Mouse (Mus musculus) adrenal gland, postnatal 10 days (tissue): ENCODE results near the gene Efna4. TPM values are rescaled to one million over a fixed set of nuclear protein-coding genes. Genes with fewer than 3 reads are reported as not detected.

Experiments
- DNase-seq: peaks from one replicate; pipeline ENCODE4 v3.0.0; 2021; ENCODE audit warnings: mixed read lengths
- total RNA-seq, 2 experiments: library from RNA; stranded (reverse); gene quantifications; 2 replicates each; pipeline ENCODE4 v1.2.3; 2021

The Efna4 gene
- total RNA-seq, 2 experiments from 2014 or later = 1.7 to 2.2 TPM

DNA sequence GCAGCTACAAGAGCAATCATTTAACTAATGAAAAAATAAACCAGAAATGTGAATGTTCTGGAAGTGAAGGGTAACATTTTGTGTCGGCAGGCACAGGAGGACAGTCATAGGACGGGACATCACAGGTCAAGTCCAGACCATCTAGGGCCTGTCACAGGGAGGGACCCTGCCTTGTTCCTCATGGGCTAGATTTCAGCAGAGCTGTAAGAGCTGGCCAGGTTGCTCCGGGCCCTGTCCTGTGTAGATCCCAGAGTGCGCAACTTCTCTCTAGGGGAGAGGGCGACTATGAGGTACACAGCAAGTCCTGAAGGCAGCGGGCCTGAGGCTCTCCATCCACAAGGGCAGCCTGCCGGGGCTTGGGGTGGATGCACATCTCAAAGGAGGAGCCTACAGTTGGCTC is 23.8 kb upstream of the Efna4 start, which contains the start of gene Dcst2:
Dcst2 (plus strand) TSS at position 301 of the 400 bp plus-strand sequence.
- no peak for DNase-seq

DNA sequence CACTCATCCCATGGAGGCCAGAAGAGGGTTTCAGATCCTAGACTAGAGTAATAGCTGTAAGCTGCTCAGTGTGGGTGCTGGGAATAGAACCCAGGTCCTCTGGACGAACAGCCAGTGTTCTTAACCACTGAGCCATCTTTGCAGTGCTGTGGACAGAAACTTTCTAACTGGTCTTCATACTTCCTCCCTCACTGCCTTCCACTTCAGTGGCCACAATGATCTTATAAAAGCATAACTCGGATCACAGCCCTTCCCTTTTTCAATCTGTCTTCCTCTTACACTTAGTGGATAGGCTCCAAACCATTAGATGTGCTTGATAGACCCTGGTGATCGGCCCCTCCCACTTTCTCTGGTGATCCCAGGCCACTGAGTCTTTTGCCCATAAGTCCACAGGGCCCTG is 22.4 kb upstream of the Efna4 start:
- DNase-seq = no peak

DNA sequence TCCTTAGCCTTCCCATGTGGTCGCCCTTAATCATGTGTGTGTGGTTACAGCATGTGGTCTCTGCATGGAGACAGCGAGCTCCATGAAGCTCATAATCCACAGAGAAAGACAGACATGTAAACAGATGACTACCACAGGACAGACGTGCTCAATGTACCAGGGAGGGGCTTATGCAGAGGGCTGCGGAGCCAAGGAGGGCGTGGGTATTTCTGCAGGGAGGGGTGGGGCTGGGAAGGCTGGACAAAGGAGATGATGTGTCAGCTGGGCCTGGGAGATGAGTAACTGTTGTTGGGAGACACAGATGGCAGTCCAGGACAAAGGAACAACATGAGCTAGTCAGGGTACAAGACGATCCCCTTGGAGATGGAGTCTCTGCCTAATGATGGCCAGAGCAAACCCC is 21.8 kb upstream of the Efna4 start:
- no peak for DNase-seq

DNA sequence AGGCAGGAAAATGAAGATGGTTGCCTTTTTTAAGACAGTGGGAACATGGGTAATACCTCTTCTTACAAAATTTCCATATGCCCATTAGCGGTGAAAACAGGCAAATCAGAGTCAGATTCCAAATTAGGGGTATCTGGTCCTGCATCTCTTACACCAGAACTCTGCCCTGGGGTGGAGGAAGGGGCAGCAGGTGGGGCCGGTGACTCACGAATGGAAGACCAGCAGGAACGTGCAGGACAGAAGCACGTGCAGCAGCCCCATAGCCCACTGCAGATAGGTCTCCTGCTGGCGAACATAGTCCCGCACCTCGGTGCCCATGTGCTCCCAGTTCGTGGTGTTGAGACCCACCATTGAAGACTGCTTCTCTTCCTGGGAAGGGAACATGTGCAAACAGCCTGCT is 18.2 kb upstream of the Efna4 start:
- DNase-seq = no peak

DNA sequence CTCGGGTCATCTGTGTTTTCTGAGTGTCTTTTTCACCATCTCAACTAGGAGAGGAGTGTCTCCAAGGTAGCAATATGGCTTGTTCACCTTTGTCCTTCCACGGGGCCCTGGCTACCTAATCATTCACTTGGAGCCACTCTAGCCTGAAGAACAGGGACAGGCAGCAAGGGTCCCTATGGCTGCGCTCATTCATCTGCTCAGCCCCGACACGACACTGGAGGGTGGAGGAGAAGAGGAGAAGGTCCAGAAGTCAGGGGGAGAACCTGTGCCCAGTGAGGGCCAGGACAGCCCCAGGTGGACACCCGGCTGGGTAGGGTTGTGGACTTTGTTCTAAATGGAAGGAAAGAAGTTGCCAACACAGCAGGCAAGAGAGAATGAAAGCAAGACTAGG is 17.7 kb upstream of the Efna4 start:
- DNase-seq = no peak

DNA sequence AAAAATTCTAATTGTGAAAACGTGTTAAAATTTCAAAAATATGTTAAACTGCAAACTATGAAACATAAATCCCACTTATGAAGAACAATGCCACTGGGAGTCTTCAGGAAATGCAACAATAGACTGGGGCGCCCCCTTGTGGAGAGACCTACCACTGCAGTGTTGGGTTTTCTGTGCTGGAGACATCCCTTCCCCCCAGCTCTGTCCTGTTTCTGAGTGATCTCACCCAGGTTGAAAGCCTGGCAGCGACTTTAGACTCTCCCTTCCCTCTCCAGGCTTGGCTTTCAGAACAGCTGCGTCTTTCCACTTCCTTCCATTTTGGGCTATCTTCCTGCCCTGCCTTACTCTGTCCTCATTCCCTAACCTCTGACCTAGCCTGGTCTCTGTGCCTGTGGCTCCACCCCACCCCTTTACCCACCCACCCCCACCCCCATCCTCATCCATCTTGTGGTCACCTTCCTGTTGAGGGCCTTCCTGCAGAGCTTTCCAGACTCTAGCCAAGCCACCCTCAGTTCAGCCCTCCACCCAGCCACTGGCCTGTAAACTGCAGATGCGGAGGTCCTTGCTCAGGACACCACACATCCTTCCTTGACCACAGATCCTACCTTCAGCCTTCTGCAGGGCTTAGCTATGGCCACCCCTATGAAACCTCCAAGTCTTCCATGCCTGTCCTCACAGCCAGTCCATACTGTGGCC is 17.1 kb upstream of the Efna4 start:
- peak; percentile 94 for DNase-seq

DNA sequence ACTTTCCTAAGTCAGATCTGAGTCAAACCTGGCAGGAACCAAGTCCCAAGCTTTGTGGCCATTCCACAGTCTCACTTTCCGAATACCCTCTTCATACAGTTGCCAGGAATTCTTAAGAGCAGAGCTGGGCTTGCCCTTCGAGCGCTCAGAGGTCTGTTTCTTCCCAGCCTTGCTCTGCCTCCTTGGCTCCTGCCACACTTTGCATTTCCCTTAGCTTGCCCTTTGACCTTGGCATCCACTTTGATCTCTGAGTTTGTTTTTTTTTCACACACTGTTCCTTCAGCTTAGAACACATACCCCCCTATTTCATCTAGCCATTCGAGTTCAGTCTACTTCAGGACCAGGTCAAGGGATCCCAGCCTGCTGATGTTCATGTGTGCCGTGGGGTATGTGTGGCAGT is 13.4 kb upstream of the Efna4 start:
- no peak for DNase-seq

DNA sequence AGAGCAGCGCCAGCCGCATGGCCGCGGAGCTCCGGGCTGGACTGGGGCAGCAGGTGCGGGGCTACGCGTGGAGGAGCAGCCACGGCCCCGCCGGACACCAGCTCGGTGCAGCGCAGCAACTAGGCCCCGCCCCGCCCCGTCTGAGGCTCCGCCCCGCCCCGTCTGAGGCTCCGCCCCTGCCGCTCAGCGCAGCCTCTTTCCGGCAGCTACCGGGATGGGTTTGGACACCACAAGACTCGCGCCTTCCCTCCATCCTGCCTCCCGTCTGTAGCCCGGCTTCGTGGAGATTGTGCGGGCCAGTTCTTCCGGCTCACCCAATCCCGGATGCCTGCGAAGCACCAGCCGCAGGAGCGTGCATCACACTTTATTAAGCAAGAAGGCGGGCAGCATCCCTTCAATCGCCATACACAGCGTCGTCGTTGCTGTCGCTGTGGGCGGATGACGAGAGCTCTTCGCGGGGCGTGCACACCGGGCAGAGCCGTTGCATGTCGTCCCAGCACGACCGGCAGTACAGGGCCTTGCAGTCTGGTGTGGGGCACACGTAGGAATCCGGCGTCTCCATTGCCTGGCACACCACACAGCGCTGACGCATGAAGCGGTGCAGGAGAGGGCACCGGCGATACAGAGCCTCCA is 12.2 kb upstream of the Efna4 start, which contains the start of gene Adam15:
Adam15 (minus strand) TSS at position 128 of the 633 bp plus-strand sequence.
- peak; percentile 98 for DNase-seq

DNA sequence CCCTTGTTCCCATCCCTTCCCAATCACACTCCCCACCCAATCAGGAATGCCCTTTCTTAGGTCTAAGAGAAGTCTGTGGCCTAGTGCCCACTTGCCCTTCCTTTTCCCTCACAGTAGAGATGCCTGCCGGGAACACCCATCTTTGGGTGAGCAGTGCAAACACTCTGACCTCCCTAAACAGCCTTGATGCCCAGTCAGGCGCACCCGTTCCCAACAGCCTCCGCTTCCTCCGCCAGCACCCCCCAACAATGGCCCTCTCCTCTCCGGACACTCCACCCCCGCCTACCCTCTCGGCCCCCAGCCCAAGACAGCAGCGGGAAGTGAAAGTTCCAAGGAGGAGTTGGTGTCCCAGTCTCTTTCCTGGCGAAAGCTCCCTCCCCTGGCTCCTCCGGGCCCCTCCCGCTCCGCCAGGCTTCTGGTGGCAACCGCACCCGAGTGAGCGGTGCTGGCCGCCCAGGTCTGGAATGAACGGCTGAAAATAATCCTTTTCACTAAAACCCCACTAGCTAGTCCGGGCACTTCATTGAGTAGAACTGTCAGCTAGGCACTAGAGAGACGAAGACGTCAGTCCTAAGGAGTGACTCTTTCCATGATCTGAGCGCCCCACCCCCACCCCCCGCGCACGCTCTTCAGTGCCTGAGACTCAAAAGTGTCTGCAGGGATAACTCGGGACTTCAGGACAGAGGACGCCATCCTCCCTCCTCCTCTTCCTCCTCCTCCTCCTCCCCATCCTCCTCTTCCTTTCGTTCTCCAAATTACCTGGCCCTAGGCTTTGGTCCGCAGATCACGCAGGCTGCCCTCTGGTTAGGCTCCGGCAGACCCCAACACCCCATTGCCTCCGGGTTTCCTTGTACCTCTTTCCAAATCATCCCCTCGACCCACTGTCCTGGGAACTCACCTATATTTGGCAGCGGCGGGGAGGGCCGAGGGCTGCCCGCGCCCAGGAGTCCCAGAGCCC is 11.4 kb upstream of the Efna4 start:
- DNase-seq = peak; percentile 67

DNA sequence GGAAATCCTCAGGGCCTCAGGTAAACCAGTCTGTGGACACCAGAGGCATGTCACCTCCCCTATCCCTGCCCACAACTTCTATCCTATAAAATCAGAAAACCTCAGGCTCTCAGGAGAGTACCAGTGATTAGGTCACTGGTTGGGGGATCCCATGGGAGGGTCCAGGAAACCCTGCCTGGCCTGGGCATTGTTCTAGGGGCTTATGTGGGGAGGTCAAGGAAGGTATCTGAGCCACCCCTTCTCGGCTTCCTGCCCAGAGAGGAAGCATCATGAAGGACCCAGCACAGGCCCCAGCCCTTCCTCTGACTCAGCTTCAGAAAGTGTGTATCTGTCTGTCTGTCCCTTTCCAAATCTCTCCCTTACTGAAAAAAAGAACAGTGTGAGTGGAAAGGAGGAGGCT is 10.1 kb upstream of the Efna4 start:
- no peak for DNase-seq

DNA sequence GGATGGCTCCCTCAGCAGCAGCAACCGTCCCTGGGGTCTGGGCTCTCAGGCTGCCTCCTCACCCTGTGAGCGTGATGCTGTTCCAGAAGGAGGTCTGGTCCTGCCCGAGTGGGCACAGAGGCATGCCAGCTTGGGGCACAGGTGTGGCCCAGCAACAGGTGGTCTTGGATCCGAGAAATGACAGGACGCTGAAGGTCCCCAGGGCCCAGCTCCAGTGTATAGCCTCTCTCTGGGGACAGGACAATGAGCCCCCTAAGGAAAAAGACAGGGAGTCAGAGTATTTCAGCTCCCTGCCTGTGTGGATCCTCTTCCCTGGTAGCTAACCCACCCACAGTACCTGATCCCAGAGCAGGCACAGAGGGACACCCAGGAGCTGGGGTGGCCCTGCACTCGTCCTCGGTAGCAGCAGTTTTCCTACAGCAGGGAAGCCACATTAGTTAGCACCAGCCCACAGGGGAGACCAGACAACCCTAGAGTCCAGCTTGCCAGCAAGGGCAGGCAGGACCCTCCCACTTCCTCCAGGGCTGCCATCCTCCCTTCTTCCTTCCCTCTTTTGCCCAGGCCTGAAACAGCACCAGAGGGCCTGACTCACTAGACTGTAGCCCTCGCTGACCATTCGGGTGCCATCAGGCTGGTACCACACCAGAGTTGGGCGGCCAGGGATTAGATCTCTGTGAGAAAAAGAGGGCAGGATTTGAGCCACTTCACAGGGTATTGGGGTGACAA is 9.2 kb upstream of the Efna4 start:
- DNase-seq = no peak

DNA sequence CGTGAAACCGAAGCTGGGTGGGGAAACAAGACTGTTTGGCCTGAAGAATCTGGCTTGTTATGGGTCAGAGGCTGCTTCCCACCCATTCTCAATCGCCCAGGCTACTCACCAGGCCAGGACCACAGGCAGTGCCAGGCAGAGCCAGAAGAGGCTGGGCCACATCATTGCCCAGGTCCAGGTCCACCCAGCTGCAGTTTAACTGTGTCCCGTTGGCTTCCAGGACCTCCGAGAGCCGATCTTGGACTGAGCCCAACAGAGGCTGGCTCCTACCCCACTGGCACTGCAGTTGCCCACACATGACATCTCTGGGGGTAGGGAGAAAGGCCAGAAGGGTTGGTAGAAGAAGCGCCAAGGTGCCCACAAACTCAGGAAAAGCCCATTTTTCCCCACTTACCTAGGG is 5.5 kb upstream of the Efna4 start:
- DNase-seq = no peak

DNA sequence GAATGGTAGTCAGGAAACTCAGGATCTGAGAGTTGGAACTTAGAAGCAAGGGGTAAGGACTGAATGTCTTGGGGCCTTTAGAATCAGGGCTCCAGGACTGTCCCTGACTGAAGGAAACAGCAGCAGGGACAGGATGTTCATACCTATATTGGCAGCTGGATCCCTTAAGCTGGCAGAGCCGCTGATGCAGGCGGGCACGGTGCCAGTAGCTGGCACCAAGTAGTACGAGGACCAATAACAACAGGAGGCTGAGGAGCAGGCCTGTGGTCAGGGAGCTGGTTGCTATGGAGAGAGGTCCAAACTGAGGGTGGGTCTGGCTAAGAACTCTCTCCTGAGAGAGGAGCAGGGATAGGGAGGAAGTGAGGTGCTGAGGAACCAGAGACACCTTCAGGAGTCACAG is 4.0 kb upstream of the Efna4 start:
- no peak for DNase-seq

DNA sequence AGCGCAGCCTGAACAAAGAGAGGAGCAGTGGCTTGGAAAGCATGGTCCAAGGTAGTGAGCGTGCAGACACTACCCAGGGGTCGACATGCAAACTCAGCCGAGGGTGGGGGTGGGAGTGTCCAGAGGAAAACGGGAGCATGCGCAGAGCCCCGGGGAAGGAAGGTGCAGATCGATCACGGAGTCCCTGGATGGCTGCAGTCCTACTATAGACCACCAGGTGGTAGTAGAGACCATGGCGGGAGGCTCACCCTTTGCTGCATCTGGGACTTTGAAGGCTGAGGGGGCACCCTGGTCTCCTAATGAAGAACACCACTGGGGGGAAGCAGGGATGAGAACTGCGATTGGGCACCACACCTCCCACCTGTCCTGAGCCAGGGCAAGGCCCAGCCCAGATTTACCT is 2.6 kb upstream of the Efna4 start:
- peak; percentile 88 for DNase-seq

DNA sequence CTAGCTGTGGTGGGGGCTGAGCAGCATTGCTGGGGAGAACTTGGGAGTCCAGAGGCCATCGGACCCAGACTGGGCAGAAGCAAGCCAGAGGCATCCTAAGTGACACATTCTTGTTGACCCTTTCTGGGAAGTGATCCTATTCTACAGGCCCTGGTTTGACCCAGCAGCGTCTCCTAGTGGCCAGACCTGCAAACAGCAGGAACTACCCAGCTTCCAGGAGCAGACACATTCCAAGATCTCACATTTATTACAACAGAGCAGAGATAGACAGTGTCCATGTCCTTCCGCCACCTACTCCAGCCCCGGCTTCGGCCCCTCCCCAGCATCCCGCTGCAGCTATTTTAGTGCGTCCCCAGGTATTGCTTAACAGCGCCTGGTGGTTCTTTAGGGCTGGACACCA is 1.6 kb upstream of the Efna4 start:
- peak; percentile 79 for DNase-seq

DNA sequence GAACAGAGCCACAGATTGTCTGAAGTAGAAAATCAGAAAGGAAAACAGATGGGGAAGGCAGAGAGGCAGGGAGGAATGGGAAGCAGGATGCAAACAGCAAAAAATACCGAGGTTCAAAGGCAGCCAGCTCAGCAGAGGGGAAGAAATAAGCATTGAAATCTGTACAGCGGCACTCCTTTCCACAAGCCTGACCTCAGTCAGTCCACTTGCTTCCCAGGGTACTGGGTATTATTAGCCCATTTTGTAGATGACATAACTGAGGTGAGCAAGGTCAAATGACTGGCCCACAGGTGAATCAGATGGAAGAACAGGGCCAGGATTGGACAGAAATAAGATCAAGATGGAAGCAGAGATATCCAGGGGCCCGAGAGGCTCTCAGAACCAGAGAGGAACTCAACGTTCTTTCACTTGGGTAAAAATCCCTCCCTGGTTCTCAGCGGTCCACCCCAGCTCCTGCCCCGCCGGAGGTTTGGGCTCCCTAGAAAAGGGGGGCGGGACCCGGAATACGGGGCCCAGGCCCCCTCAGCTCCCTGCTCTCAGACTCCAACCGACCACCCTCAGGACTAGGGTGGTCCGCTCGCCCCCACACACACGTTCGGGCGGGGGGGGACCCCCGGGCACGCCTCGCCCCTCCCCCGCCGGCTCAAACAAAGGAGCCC is 637 bp downstream of the Efna4 start:
- no peak for DNase-seq

DNA sequence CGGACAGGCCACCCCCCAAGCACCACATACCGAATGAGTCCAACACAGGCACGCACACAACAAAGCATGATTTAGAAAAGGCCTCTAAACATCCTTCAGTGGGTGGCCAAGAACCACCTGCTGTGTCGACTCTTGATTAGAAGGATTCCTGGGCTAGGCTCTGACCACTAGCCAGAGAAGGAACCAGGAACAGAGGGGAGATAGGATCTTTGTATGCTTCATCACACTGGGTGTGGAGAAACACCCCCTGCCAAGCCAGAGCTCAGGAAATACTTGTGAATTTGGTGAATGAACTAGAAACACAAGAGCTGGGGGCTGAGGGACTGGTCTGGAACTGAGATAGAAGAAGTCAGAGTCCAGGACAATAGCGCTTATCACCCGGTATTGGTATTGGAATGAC is 1.3 kb downstream of the Efna4 start:
- no peak for DNase-seq

DNA sequence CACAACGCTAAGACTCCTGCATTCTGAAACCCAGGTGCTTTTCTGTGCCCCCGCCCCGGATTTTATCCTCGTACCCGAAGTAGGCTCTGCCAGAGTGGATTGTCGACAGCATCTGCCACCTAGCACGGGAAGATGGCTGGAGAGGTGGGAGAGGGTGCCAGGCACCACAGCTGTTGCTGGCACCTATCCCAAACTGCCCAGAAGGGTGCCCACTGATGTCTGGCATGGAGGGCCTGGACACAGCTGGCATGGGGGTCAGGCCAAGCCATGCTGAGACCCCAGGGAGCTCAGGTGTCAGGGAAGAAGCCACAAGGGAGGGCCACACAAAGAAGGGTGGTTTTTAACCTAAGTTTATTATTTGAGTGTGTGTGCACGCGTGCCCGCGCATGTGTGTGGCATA is 4.8 kb downstream of the Efna4 start:
- DNase-seq = no peak

DNA sequence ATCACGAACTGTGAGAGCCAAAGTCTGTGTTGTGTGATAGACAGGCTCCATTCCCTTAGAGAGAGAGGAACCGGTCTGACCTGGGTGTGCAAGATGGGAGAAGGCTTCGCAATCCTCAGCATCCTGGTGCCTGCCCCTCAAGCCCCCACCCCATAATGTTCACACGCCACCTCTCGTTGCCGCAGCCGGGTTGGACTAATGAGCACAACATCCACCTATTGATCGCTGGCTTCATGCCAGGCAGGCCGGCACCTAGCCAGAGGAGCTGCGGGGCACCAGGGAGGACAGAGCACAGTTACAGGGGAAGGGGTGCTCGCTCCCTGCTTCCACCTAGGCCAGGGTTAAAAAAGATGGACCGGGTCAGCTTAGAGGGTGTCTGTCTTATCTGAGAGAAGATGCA is 5.4 kb downstream of the Efna4 start:
- no peak for DNase-seq

DNA sequence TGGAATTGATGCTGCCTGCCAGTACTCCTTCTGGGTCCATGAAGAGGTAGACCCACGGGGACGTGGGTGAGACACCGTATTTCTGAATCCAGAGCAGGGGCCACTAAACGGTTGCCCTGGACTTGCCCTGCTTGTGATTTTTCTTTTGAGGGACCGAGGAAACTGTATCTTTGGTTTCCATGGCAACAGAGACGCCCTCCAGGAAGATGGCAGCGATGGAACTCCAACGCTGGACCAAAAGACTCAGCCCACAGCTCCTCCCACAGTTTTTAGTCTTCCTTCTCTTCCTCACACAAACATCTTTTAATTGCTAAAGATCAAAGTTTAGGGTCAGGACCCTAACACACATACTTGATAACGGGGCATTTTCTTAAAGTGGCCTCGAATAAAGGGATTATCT is 5.8 kb downstream of the Efna4 start:
- no peak for DNase-seq

DNA sequence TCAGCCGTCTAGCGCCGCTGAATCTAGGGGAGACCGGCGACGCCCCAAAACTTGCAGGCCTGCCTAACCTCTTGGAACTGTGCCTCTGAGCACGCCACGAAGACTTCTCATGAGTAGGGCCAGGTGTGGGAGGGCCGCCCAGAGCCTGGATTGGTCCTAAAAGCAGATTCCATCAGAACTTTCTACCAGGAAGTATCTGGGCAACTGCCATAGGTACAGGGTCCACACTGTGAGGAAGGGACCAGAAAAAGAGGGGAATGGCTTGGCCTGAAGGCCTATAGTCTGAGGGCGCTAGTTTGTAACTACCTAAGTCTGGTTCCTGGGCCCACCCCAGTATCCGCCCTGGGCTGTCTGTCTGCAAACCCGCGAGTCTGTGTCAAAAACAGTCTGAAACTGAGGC is 6.3 kb downstream of the Efna4 start:
- DNase-seq = no peak

DNA sequence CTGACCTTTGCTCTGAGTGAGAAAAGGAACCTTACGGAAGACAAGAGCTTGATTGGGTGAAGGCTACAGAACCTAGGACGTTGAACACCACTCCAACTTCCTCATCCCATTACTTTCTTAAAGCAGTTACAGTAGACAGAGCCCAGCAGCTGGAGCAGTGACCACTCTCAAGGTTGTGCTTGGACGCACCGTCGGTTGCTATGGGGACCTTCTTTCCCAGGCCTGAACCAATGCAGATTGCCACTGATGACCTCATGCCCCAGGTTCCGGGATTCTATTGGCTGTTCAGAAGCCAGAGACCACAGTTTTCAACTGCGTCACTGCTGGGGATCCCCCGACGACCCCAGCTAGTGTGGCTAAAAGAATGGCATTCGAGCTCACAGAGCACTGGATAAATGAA is 6.9 kb downstream of the Efna4 start:
- DNase-seq = peak; percentile 71
